Mouse (Mus musculus) heart, embryonic 12.5 days (tissue): ENCODE data around the gene Cdh1. TPM values are rescaled to one million over a fixed set of nuclear protein-coding genes. Genes with fewer than 3 reads are reported as not detected.

Experiments
- ATAC-seq: fragments of 200-750 bp; cut with Nextera tagmentation; 2 replicates; pipeline ENCODE4 v1.8.0; 2017; ENCODE audit warnings: moderate TSS enrichment, moderate library complexity; ENCODE audit not compliant: insufficient number of reproducible peaks, low FRiP score
- H3K27ac ChIP-seq: fragments of 300-500 bp; sonication (generic); 2 replicates; pipeline ENCODE4 v1.5.1; 2016; ENCODE audit warnings: mild to moderate bottlenecking, moderate library complexity; ENCODE audit not compliant: poor library complexity, severe bottlenecking
- H3K27me3 ChIP-seq: fragments of 300-500 bp; sonication (generic); replicated peaks from 2 replicates; pipeline ENCODE4 v1.6.1; 2016; ENCODE audit warnings: mild to moderate bottlenecking, moderate library complexity
- H3K36me3 ChIP-seq: fragments of 300-500 bp; sonication (generic); 2 replicates; pipeline ENCODE4 v1.6.1; 2016; ENCODE audit warnings: mild to moderate bottlenecking, moderate library complexity
- H3K4me1 ChIP-seq: fragments of 300-500 bp; sonication (generic); replicated peaks from 2 replicates; pipeline ENCODE4 v1.6.1; 2016; ENCODE audit warnings: mild to moderate bottlenecking
- H3K4me2 ChIP-seq: fragments of 300-500 bp; sonication (generic); 2 replicates; pipeline ENCODE4 v1.6.1; 2016; ENCODE audit warnings: mild to moderate bottlenecking, moderate library complexity
- H3K4me3 ChIP-seq: fragments of 300-500 bp; sonication (generic); 2 replicates; pipeline ENCODE4 v1.5.1; 2016; ENCODE audit warnings: mild to moderate bottlenecking
- H3K9ac ChIP-seq: fragments of 300-500 bp; sonication (generic); 2 replicates; pipeline ENCODE4 v1.6.1; 2016; ENCODE audit warnings: mild to moderate bottlenecking, moderate library complexity
- H3K9me3 ChIP-seq: fragments of 300-500 bp; sonication (generic); replicated peaks from 2 replicates; pipeline ENCODE4 v1.6.1; 2016; ENCODE audit warnings: mild to moderate bottlenecking, moderate library complexity
- WGBS: fragments of 180-500 bp; shearing (Covaris S2); methylation state at CpG from one replicate; pipeline ENCODE4 v1.1.7; 2016; 5-methylcytosine and 5-hydroxymethylcytosine counted together
- polyA plus RNA-seq: library from polyadenylated mRNA; unstranded; fragments of >200 nt; fragmentation: Nextera tagmentation; extraction: Ambion mirVana; gene quantifications from 2 replicates; pipeline ENCODE4 v1.2.1, GENCODE M21; 2016

Cdh1 gene
- polyA plus RNA-seq, 1 experiment from 2014 or later = 1.4 TPM

- H3K9me3 ChIP-seq = no peaks in the 10 kb centered on the region
- H3K4me2 ChIP-seq = no peak overlapping the region
- H3K9ac ChIP-seq = no peak overlapping the region
- no peak for ATAC-seq
- H3K27me3 ChIP-seq = peaks cover 5% of the 10 kb centered on the region
- no peak overlapping the region for H3K4me3 ChIP-seq
- WGBS = 50% methylated on average over 5 of the region's 5 CpGs
- H3K4me1 ChIP-seq = peaks cover 5% of the 10 kb centered on the region
- H3K27ac ChIP-seq = no peak overlapping the region
- H3K36me3 ChIP-seq = no peaks in the 10 kb centered on the region
Measured at GRCm38 (mm10) chr8:106614704-106615103, 11.6 kb downstream of the Cdh1 start.

GRCm38 (mm10) chr8:106615661-106616299 is 12.6 kb downstream of the Cdh1 start:
- Histone ChIP-seq H3K4me2 (no peak overlapping the region), H3K27ac (no peak overlapping the region), H3K9ac (no peak overlapping the region), H3K27me3 (peaks cover 2% of the 10 kb centered on the region; the same call in 1 of the 2 replicates), H3K4me1 (peaks cover 10% of the 10 kb centered on the region), H3K36me3 (no peaks in the 10 kb centered on the region), H3K9me3 (no peaks in the 10 kb centered on the region), H3K4me3 (no peak overlapping the region)
- ATAC-seq = no peak
- 70% methylated on average over 10 of the region's 10 CpGs for WGBS

- Histone ChIP-seq H3K4me1 (peaks cover 10% of the 10 kb centered on the region), H3K27me3 (no peaks in the 10 kb centered on the region), H3K4me3 (no peak overlapping the region), H3K9me3 (no peaks in the 10 kb centered on the region), H3K36me3 (no peaks in the 10 kb centered on the region), H3K4me2 (no peak overlapping the region), H3K27ac (no peak overlapping the region), H3K9ac (no peak overlapping the region)
- ATAC-seq = no peak
- 53% methylated on average over 4 of the region's 4 CpGs for WGBS
Measured at GRCm38 (mm10) chr8:106616679-106617078, 13.5 kb downstream of the Cdh1 start.

- WGBS = 30% methylated on average over 6 of the region's 6 CpGs
- ATAC-seq = no peak
- Histone ChIP-seq H3K9me3 (no peaks in the 10 kb centered on the region), H3K36me3 (no peaks in the 10 kb centered on the region), H3K9ac (no peak overlapping the region), H3K4me2 (no peak overlapping the region), H3K27me3 (no peaks in the 10 kb centered on the region), H3K4me1 (peaks cover 10% of the 10 kb centered on the region), H3K27ac (no peak overlapping the region), H3K4me3 (no peak overlapping the region)
Measured at GRCm38 (mm10) chr8:106617196-106617595, 14.0 kb downstream of the Cdh1 start.

GRCm38 (mm10) chr8:106617865-106618264 is 14.7 kb downstream of the Cdh1 start:
- H3K27ac ChIP-seq = no peak overlapping the region
- H3K4me2 ChIP-seq = no peak overlapping the region
- no peak overlapping the region for H3K9ac ChIP-seq
- H3K4me3 ChIP-seq = no peak overlapping the region
- no peak for ATAC-seq
- peaks cover 10% of the 10 kb centered on the region for H3K4me1 ChIP-seq
- H3K9me3 ChIP-seq = no peaks in the 10 kb centered on the region
- no peaks in the 10 kb centered on the region for H3K27me3 ChIP-seq
- 69% methylated on average over 6 of the region's 6 CpGs for WGBS
- H3K36me3 ChIP-seq = no peaks in the 10 kb centered on the region

GRCm38 (mm10) chr8:106618324-106618723 is 15.2 kb downstream of the Cdh1 start:
- Histone ChIP-seq H3K9ac (no peak overlapping the region), H3K27ac (no peak overlapping the region), H3K36me3 (no peaks in the 10 kb centered on the region), H3K4me2 (no peak overlapping the region), H3K4me3 (no peak overlapping the region), H3K4me1 (peaks cover 10% of the 10 kb centered on the region), H3K9me3 (no peaks in the 10 kb centered on the region), H3K27me3 (no peaks in the 10 kb centered on the region)
- no peak for ATAC-seq
- WGBS = 64% methylated on average over 6 of the region's 6 CpGs

GRCm38 (mm10) chr8:106619549-106620245 is 16.5 kb downstream of the Cdh1 start:
- WGBS = 39% methylated on average over 9 of the region's 9 CpGs
- Histone ChIP-seq H3K27me3 (no peaks in the 10 kb centered on the region), H3K4me2 (peak overlapping the region; percentile 27; the same call in 1 of the 2 replicates), H3K27ac (no peak overlapping the region), H3K4me3 (no peak overlapping the region), H3K9me3 (no peaks in the 10 kb centered on the region; the same call in 1 of the 2 replicates), H3K4me1 (peaks cover 10% of the 10 kb centered on the region), H3K9ac (no peak overlapping the region), H3K36me3 (no peaks in the 10 kb centered on the region)
- peak; percentile 64; the same call in 1 of the 2 replicates for ATAC-seq

- no peaks in the 10 kb centered on the region for H3K36me3 ChIP-seq
- H3K4me1 ChIP-seq = peaks cover 10% of the 10 kb centered on the region
- H3K27ac ChIP-seq = no peak overlapping the region
- H3K9ac ChIP-seq = no peak overlapping the region
- H3K4me3 ChIP-seq = no peak overlapping the region
- H3K9me3 ChIP-seq = no peaks in the 10 kb centered on the region; the same call in 1 of the 2 replicates
- ATAC-seq = no peak
- H3K4me2 ChIP-seq = no peak overlapping the region
- no peaks in the 10 kb centered on the region for H3K27me3 ChIP-seq
- WGBS = 85% methylated on average over 2 of the region's 2 CpGs
Measured at GRCm38 (mm10) chr8:106620488-106620887, 17.3 kb downstream of the Cdh1 start.

GRCm38 (mm10) chr8:106623016-106623415 is 19.9 kb downstream of the Cdh1 start:
- WGBS = 66% methylated on average over 5 of the region's 5 CpGs
- Histone ChIP-seq H3K4me3 (no peak overlapping the region), H3K9me3 (no peaks in the 10 kb centered on the region; the same call in 1 of the 2 replicates), H3K27me3 (peaks cover 5% of the 10 kb centered on the region; the same call in 1 of the 2 replicates), H3K4me2 (no peak overlapping the region), H3K36me3 (no peaks in the 10 kb centered on the region), H3K4me1 (peaks cover 10% of the 10 kb centered on the region), H3K9ac (no peak overlapping the region), H3K27ac (no peak overlapping the region)
- no peak for ATAC-seq

- no peak overlapping the region for H3K9ac ChIP-seq
- WGBS = 80% methylated on average over 3 of the region's 3 CpGs
- no peak for ATAC-seq
Measured at GRCm38 (mm10) chr8:106623451-106623850, 20.3 kb downstream of the Cdh1 start.

GRCm38 (mm10) chr8:106623954-106624353 is 20.8 kb downstream of the Cdh1 start:
- Histone ChIP-seq H3K36me3 (no peaks in the 10 kb centered on the region), H3K27me3 (peaks cover 5% of the 10 kb centered on the region; the same call in 1 of the 2 replicates), H3K4me1 (peaks cover 10% of the 10 kb centered on the region), H3K4me2 (no peak overlapping the region), H3K9ac (no peak overlapping the region), H3K4me3 (no peak overlapping the region), H3K27ac (no peak overlapping the region), H3K9me3 (no peaks in the 10 kb centered on the region; the same call in 1 of the 2 replicates)
- ATAC-seq = no peak

More at GRCm38 (mm10) chr8:106623451-106623850, 20.3 kb downstream of the Cdh1 start:
- Histone ChIP-seq H3K4me1 (peaks cover 10% of the 10 kb centered on the region), H3K9me3 (no peaks in the 10 kb centered on the region; the same call in 1 of the 2 replicates), H3K36me3 (no peaks in the 10 kb centered on the region), H3K27ac (no peak overlapping the region), H3K4me2 (no peak overlapping the region), H3K27me3 (peaks cover 5% of the 10 kb centered on the region; the same call in 1 of the 2 replicates), H3K4me3 (no peak overlapping the region)
